Mouse (Mus musculus) left cerebral cortex, adult 8-10 months (tissue): ENCODE data around the gene Cenpb. TPM values are rescaled to one million over a fixed set of nuclear protein-coding genes. Genes with fewer than 3 reads are reported as not detected.
A peak's percentile ranks its signal among the peaks of the same experiment; 100 is the strongest.

Source experiments
- DNase-seq, 2 experiments: peaks; one replicate each; pipeline ENCODE4 v3.0.0; 2022; ENCODE audit warnings: low spot score in 2 of 2
- total RNA-seq, 4 experiments: library from RNA; stranded (reverse); gene quantifications; 2 replicates each; pipeline ENCODE4 v1.2.4; 2022

Cenpb gene
- total RNA-seq, 4 experiments from 2014 or later, result 73.8 to 80.9 (median 75.8) TPM

DNA sequence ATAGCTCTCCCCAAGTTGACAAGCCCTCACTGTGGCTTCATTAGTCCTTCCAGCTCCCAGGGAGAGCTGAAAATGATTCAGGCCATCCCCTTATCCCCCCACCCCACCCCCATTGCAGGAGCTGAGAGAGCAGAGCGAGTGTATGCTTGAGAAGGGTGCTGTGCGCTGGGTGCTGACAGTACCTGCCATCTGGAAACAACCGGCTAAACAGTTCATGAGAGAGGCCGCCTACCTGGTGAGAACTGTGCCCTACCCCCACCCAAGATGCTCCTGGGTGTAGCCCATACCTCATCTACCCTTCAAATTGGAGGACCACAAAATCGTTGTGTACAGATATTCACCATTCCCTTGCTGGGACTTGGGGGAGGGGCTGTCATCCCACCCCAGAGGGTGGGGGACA lies 40.6 kb downstream of the Cenpb start:
- DNase-seq, result no peak

DNA sequence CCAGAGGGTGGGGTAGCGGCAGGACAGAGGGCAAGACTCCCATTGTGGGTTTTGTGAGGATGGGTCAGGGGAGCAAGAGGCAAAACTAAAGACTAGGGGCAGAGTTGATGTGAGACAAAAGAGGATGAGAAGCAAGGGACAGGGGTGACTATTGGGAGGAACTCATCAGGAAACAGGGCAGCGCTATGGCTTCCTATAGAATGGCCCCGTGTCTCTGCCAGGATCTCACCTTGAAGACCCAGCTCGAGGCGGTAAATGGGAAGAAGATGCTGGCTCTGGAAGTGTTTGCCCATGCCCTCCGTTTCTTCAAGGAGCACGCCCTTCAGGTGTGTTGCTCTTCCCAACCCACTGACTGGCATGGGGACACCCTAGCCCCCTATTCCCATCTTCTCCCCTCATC lies 41.1 kb downstream of the Cenpb start:
- no peak for DNase-seq

DNA sequence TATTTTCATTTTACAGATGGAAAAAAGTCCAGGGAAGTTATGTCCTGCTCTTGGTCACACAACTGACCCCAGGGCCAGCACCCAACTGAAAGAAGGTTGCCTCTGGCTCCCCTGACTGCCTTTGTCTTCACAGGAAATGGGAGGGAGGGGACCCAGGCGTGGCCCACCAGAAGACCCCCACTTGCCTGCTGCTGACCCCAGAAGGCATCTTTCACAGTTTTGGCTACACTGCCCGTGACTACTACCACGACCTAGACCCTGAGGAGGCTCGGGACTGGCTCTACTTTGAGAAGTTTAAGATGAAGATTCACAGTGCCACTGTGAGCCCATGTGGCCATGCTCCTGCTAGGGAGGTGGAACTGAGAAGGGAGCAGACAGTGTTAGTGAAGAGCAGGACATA lies 41.6 kb downstream of the Cenpb start:
- DNase-seq, result peak in 1 of 2 experiments; percentile 3

DNA sequence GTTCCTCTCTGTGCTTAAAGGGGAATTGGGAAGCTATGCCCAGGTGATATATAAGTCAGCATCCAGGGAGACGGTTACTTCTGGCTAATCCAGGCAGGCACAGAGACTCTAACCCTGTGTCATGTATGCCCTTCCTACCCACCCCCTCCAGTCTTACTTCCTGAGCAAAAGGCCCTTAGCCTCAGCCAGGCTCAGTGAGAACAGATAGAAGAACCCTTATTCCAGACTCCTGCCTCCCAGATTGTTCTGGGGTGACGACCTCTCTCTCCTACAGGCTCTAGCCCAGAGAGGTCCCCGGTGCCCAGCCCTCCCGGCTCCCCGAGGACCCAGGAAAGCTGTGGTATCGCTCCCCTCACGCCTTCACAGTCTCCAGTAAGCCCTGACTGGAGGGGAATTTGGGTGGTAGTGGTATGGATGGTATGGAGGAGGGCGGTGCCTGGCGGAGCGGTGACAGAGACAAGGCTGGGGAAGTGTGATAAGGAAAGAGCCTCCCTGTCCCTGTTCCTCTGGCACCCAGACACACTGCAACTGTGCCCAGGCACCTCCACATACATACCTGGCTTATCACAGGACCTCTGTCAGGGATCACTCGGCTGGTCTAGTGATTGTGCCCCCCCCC lies 44.2 kb downstream of the Cenpb start:
- peak in 1 of 2 experiments; percentile 2 for DNase-seq

DNA sequence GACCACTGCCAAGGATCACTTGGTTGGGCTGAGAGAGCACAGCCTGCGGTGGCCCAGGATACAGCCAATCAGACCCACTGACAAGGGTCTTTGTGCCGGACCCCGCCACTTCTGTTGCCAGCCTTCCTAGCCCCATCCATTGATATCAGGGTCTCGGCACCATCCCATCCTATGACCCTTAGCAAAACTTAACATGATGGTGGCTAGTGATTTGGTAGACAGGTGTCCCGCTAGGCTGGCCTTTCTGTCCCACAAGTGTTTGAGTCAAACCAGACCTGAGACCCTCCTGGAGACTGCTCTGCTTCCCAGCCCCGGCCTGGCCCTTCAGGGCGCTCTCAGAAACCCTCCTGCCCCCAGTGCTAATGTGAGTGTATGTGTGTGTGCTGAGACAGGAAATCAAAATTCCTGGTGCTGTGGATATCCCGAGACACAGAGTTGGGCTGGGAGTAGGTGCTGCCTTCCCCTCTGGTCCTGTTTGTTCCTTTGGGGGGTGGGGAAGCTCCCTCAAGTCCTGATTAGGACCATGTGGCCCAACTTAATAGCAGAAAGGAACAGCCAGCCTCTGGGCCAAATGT lies 45.0 kb downstream of the Cenpb start:
- peak in 1 of 2 experiments; percentile 3 for DNase-seq

DNA sequence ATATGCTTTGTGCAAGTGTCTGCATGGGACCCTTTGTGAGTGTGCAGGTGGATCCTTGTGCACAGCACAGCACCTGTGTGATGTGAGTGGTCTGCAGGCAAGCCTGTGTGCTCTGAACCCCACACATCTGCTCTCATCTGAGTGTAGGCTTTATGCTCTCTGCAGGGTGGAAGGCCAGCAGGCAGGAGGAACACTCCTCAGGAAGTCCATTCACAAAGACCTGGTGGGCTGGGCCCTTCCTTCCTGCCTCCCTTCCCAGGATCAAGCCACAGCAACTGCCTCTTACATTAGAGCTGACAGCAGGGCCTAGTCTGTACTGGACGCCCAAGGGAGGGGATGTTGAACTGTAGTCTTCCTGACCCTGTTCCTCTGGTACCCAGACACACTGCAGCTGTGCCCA lies 45.5 kb downstream of the Cenpb start:
- peak in 1 of 2 experiments; percentile 3 for DNase-seq

DNA sequence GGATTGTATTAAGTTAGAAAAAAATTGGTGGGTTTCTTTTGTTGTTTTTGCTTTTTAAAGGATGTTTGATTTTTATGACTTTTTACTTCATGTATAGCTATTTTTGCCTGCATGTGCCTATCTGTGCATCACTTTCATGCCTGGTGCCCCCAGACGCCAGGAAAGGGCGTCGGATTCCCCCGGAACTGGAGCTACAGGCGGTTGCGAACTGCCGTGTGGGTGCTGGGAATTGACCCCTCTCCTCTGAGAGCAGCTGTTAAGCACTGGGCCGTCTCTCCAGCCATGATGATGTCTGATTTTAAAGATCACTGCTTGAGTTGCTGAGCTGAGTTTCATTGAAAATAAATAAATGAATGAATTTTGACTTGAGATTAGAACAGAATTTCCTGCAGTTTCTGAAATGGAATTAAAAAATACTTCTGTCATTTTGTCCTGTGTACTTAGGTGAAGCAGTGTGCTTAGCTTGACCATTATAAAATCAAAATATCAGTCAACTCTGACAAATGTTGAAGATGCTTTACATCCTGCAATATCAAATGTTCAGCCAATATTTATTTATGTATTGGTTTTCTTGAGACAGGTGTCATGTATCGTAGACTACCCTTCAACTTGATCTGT lies 46.8 kb downstream of the Cenpb start, which contains the start of gene Gm11037:
Gene Gm11037 (plus strand): TSS at position 568 of the 618 bp plus-strand sequence.
- DNase-seq, result no peak

DNA sequence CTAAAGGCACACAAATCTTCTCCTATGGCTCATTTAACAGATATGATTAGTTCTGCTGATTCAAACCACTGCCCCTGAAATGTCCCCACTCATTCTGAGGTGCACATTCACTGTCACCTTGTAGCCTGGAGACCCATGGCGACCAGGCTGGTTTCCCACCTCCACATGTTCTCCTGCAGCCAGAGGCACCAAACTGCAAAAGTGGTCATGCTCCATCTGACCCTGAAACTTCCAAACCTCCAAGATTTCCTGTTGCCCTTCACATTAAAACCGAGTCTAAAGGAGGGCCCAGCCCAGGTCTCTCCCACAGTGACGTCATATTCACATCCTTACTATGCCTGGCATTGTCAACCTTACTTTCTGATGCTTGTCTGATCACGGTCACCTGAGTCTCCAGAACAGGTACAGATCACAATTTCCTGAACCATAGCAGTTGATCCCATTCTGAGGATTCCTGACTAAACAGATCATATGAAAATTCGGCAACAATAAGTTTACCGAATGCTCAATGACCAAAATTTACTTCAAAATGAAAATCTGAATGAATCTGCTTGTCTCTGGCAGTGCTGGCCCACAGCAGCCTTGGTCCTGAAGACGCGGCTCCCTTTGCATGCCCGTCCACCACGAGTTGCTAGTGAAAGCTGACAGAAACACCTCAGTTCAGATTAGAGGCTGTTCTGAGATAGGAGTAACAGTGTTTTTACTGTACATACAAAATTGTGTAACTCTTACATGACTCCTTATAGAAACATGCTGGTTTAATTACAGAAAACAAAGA lies 47.6 kb downstream of the Cenpb start:
- no peak for DNase-seq

DNA sequence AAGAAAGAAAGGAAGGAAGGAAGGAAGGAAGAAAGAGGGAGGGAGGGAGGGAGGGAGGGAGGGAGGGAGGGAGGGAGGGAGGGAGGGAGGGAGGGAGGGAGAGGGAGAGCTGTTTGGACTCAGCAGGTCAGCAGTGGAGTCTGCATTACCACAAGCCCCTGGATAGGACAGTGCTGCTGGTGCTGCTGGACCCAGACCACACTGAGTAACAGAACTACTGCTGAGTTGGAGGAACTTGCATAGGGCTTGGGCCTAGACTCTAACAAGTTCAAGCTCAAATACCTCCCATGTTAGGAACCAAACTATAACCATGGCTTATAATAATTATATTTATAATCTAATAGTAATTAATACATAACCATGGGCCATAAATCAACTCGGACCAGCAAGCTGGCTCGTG lies 49.0 kb downstream of the Cenpb start:
- DNase-seq, result no peak

DNA sequence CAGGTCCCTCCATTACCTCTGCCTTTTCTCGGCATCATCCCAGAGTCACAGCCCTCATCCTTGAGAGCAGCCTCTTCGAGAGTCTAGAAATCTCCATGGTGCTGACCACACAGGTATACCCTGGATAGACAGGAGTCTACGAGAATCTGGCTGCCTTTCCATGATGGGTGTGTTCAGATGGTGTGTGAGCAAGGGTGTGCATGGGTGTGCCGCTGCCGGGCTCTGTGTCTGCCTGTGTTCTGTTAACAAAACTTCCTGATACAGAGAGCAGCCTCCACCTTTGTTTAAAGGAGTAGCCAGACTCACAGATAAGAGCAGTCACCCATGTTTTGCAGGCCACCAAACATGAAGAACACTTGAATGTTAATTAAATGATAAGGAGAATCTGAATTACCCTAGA lies 50.0 kb downstream of the Cenpb start:
- no peak for DNase-seq

DNA sequence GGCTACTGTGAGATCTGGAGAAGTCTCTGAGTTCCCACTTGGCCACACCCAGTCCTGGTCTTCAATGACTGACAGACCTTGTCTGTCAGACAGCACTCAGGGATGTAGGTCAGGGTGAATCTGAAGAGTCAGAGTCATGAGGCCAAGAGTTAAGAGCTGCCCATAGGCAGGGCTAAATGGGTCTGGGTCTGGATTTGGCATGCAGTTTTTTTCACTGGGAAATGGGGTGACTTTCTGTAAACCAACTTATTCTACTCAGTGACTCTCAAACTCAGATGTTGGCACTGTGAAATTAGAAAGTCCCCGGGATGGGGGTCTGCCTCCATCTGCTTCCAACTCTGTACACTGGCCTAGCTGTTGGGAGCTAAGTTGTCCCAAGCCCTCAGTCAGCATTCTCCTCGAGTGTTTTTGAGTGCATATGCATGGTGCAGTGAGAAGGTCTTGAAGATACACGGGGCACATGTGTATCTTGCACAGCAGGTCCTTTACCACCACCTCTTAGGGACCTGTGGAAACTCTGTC lies 51.2 kb downstream of the Cenpb start:
- no peak for DNase-seq

DNA sequence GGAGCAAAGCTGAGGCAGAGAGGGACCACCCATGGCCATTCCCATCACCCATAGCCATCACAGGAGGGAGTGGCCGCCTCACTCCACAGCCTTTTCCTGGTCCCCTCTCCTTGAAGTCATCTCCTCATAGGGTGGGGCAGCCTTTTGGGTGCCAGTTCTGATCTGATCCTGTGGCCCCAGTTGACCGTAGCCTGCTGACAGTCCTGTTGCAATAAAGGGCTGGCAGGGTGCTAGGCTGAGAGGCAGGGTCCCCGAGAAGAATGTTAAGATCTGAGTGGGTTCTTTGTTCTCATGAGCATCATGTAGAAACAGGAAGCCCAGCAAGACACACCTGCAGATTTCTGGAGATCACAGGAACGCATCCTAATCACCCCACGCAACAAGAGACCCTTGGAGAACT lies 51.7 kb downstream of the Cenpb start:
- DNase-seq, result no peak

DNA sequence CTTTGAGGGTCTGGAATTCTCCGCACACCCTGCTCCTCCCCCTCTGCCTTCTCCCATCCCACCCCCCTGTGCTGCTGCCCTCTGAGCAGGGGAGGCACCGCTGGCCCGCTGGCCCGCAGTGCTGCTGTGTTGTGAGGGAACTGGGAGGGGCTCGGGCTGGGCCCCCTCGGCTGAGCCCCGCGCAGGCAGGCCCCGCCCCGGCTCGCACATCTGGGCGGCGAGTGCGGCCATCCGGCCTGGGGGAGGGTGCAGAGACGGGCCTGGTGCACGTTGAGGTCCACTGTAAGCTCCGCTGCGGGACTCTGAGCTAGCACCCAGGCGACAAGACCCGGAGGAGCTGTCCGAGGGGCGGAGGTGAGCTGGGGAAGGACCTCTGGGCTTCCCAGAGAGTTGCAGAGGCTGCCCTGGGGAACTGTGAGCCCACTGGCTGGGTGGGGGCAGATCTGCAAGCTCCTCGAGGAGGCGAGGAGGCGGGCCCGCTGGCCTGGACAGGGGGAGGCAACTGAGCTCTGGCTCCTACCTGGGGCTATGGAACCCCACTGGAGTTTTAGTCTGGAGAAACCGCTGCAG lies 52.6 kb downstream of the Cenpb start, which contains the start of gene Hspa12b:
Gene Hspa12b (plus strand): TSS at position 120 of the 570 bp plus-strand sequence.
- no peak for DNase-seq

DNA sequence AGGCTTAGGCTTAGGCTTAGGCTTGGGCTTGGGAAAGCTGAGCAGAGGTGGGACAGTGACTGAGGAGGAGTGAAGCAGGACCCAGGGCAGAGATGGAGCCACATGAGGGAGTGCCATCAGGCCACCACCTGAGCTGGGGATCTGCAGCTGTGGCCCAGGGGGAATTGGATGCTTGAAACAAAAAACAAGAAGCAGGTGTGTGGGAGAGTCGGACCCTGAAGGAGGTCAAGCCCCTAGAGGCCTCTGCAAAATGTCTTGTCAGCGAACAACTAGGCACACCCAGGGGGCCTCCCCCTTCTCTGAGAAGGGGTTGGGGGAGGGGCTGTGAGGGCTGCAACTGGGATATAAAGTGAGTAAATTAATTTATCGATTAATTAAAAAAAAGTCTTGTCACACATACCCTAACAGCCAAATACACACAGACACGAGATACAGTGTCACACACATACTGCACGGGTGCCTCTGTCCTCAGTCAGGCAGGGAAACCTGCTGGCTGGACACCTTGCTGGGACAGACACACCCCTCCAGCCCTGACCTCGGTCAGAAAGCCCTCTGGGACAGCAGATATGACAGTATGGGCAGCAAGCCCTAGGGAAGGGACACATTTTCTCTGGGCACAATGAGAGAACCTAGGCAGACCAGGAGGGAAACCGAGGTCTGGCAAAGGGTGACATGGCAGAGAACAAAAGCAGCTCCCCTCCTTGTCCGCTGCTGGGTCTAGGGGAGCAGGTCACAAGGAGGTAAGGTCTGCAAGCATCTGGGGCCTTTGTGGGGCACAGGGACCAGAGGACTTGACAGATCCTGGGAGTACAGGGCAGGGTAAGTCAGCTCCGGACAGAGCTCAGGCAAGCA lies 53.7 kb downstream of the Cenpb start:
- DNase-seq, result no peak

Other genes with a start within 250 kb of the Cenpb start
- 10 to 100 TPM; 52.6 to 58.6 (median 55.9) TPM for gene Gfra4, start 137.0 kb downstream of the Cenpb start, total RNA-seq
- gene Adam33, start 116.3 kb downstream of the Cenpb start, total RNA-seq, result 1 to 10 TPM; 7.0 to 9.8 (median 9.0) TPM
- under 1 TPM; 0.46 to 0.65 (median 0.64) TPM for gene Siglec1, start 93.3 kb downstream of the Cenpb start, total RNA-seq
- 1 to 10 TPM; 5.9 to 8.9 (median 8.3) TPM for gene Hspa12b, start 52.8 kb downstream of the Cenpb start, total RNA-seq
- not detected for gene Gm11037, start 46.6 kb downstream of the Cenpb start, total RNA-seq
- gene 1700037H04Rik, start 20.0 kb downstream of the Cenpb start, total RNA-seq, result 10 to 100 TPM; 84.5 to 96.9 (median 92.6) TPM
- 10 to 100 TPM; 18.3 to 21.9 (median 19.1) TPM for gene Cdc25b, start 6.9 kb upstream of the Cenpb start, total RNA-seq
- gene Spef1, start 7.2 kb upstream of the Cenpb start, total RNA-seq, result 1 to 10 TPM; 7.4 to 8.3 (median 8.1) TPM
- 10 to 100 TPM; 23.9 to 28.5 (median 26.2) TPM for gene Ap5s1, start 27.0 kb upstream of the Cenpb start, total RNA-seq
- gene Mavs, start 54.0 kb upstream of the Cenpb start, total RNA-seq, result 1 to 10 TPM; 6.9 to 8.6 (median 7.3) TPM
- gene Pank2, start 82.4 kb upstream of the Cenpb start, total RNA-seq, result 10 to 100 TPM; 63.3 to 71.3 (median 69.9) TPM
- gene Rnf24, start 172.8 kb upstream of the Cenpb start, total RNA-seq, result 10 to 100 TPM; 31.3 to 39.5 (median 34.0) TPM